Mouse (Mus musculus): ENCODE data around the gene Adam23. TPM values are rescaled to one million over a fixed set of nuclear protein-coding genes. Genes with fewer than 3 reads are reported as not detected.

The Adam23 gene
- polyA plus RNA-seq, 1 experiment from 2014 or later, result 6.5 TPM

GRCm38 (mm10) chr1:63539884-63540613 lies 94.4 kb downstream of the Adam23 start:
- ATAC-seq (ENCODE audit: insufficient read depth, low FRiP score, low TSS enrichment), result no peak
- no peak overlapping the region for H3K4me2 ChIP-seq (ENCODE audit: low read depth)
- no peaks in the 10 kb centered on the region for H3K4me1 ChIP-seq (ENCODE audit: control insufficient read depth, insufficient read depth, low read length)
- no peaks in the 10 kb centered on the region for H3K9me3 ChIP-seq (ENCODE audit: control insufficient read depth, low read length)
- H3K4me3 ChIP-seq (ENCODE audit: low read depth, low read length), result no peak overlapping the region
- WGBS, result 75% methylated on average over 14 of the region's 14 CpGs
- H3K9ac ChIP-seq (ENCODE audit: low read length), result no peak overlapping the region
- no peaks in the 10 kb centered on the region for H3K36me3 ChIP-seq (ENCODE audit: control insufficient read depth, insufficient read depth, low read length)
- H3K27ac ChIP-seq (ENCODE audit: low read depth, low read length), result no peak overlapping the region
- no peaks in the 10 kb centered on the region for H3K27me3 ChIP-seq (ENCODE audit: control insufficient read depth, insufficient read depth, low read length)
- no peak for DNase-seq (ENCODE audit: low spot score)

- 79% methylated on average over 2 of the region's 2 CpGs for WGBS
- Histone ChIP-seq H3K27ac (ENCODE audit: low read depth, low read length) (no peak overlapping the region), H3K9me3 (ENCODE audit: control insufficient read depth, low read length) (no peaks in the 10 kb centered on the region), H3K4me2 (ENCODE audit: low read depth) (no peak overlapping the region), H3K27me3 (ENCODE audit: control insufficient read depth, insufficient read depth, low read length) (no peaks in the 10 kb centered on the region), H3K36me3 (ENCODE audit: control insufficient read depth, insufficient read depth, low read length) (no peaks in the 10 kb centered on the region), H3K9ac (ENCODE audit: low read length) (no peak overlapping the region), H3K4me1 (ENCODE audit: control insufficient read depth, insufficient read depth, low read length) (no peaks in the 10 kb centered on the region), H3K4me3 (ENCODE audit: low read depth, low read length) (no peak overlapping the region)
- DNase-seq (ENCODE audit: low spot score) (no peak), ATAC-seq (ENCODE audit: insufficient read depth, low FRiP score, low TSS enrichment) (no peak)
Measured at GRCm38 (mm10) chr1:63544122-63544521, 98.4 kb downstream of the Adam23 start.

GRCm38 (mm10) chr1:63553039-63553438 lies 107.3 kb downstream of the Adam23 start:
- no peaks in the 10 kb centered on the region for H3K27me3 ChIP-seq (ENCODE audit: control insufficient read depth, insufficient read depth, low read length)
- no peak overlapping the region for H3K27ac ChIP-seq (ENCODE audit: low read depth, low read length)
- 47% methylated on average over 5 of the region's 5 CpGs for WGBS
- no peak overlapping the region for H3K9ac ChIP-seq (ENCODE audit: low read length)
- no peak for ATAC-seq (ENCODE audit: insufficient read depth, low FRiP score, low TSS enrichment)
- H3K9me3 ChIP-seq (ENCODE audit: control insufficient read depth, low read length), result no peaks in the 10 kb centered on the region
- H3K36me3 ChIP-seq (ENCODE audit: control insufficient read depth, insufficient read depth, low read length), result no peaks in the 10 kb centered on the region
- no peaks in the 10 kb centered on the region for H3K4me1 ChIP-seq (ENCODE audit: control insufficient read depth, insufficient read depth, low read length)
- H3K4me3 ChIP-seq (ENCODE audit: low read depth, low read length), result no peak overlapping the region
- no peak overlapping the region for H3K4me2 ChIP-seq (ENCODE audit: low read depth)
- no peak for DNase-seq (ENCODE audit: low spot score)

- 75% methylated on average over 4 of the region's 4 CpGs for WGBS
- no peak overlapping the region for H3K9ac ChIP-seq (ENCODE audit: low read length)
- no peak for DNase-seq (ENCODE audit: low spot score)
Measured at GRCm38 (mm10) chr1:63561772-63562520, 116.3 kb downstream of the Adam23 start.

GRCm38 (mm10) chr1:63563928-63564327 lies 118.2 kb downstream of the Adam23 start:
- DNase-seq (ENCODE audit: low spot score) (no peak), ATAC-seq (ENCODE audit: insufficient read depth, low FRiP score, low TSS enrichment) (no peak)
- H3K27me3 ChIP-seq (ENCODE audit: control insufficient read depth, insufficient read depth, low read length), result no peaks in the 10 kb centered on the region
- no peak overlapping the region for H3K4me2 ChIP-seq (ENCODE audit: low read depth)
- WGBS, result 41% methylated on average over 4 of the region's 4 CpGs
- H3K36me3 ChIP-seq (ENCODE audit: control insufficient read depth, insufficient read depth, low read length), result no peaks in the 10 kb centered on the region
- no peaks in the 10 kb centered on the region for H3K9me3 ChIP-seq (ENCODE audit: control insufficient read depth, low read length)
- no peak overlapping the region for H3K4me3 ChIP-seq (ENCODE audit: low read depth, low read length)
- no peak overlapping the region for H3K27ac ChIP-seq (ENCODE audit: low read depth, low read length)
- no peaks in the 10 kb centered on the region for H3K4me1 ChIP-seq (ENCODE audit: control insufficient read depth, insufficient read depth, low read length)
- H3K9ac ChIP-seq (ENCODE audit: low read length), result no peak overlapping the region

More at GRCm38 (mm10) chr1:63561772-63562520, 116.3 kb downstream of the Adam23 start:
- Histone ChIP-seq H3K36me3 (ENCODE audit: control insufficient read depth, insufficient read depth, low read length) (no peaks in the 10 kb centered on the region), H3K27me3 (ENCODE audit: control insufficient read depth, insufficient read depth, low read length) (no peaks in the 10 kb centered on the region), H3K4me1 (ENCODE audit: control insufficient read depth, insufficient read depth, low read length) (no peaks in the 10 kb centered on the region), H3K4me2 (ENCODE audit: low read depth) (no peak overlapping the region), H3K9me3 (ENCODE audit: control insufficient read depth, low read length) (no peaks in the 10 kb centered on the region), H3K27ac (ENCODE audit: low read depth, low read length) (no peak overlapping the region), H3K4me3 (ENCODE audit: low read depth, low read length) (no peak overlapping the region)
- ATAC-seq (ENCODE audit: insufficient read depth, low FRiP score, low TSS enrichment), result no peak

- Histone ChIP-seq H3K9ac (ENCODE audit: low read length) (no peak overlapping the region), H3K4me3 (ENCODE audit: low read depth, low read length) (no peak overlapping the region), H3K4me1 (ENCODE audit: control insufficient read depth, insufficient read depth, low read length) (no peaks in the 10 kb centered on the region), H3K27me3 (ENCODE audit: control insufficient read depth, insufficient read depth, low read length) (no peaks in the 10 kb centered on the region), H3K36me3 (ENCODE audit: control insufficient read depth, insufficient read depth, low read length) (no peaks in the 10 kb centered on the region), H3K4me2 (ENCODE audit: low read depth) (no peak overlapping the region), H3K9me3 (ENCODE audit: control insufficient read depth, low read length) (no peaks in the 10 kb centered on the region), H3K27ac (ENCODE audit: low read depth, low read length) (no peak overlapping the region)
- 47% methylated on average over 7 of the region's 7 CpGs for WGBS
- no peak for ATAC-seq (ENCODE audit: insufficient read depth, low FRiP score, low TSS enrichment)
- no peak for DNase-seq (ENCODE audit: low spot score)
Measured at GRCm38 (mm10) chr1:63566501-63566900, 120.8 kb downstream of the Adam23 start.

GRCm38 (mm10) chr1:63567031-63567430 lies 121.3 kb downstream of the Adam23 start:
- no peaks in the 10 kb centered on the region for H3K4me1 ChIP-seq (ENCODE audit: control insufficient read depth, insufficient read depth, low read length)
- WGBS, result 76% methylated on average over 4 of the region's 4 CpGs
- no peak overlapping the region for H3K4me2 ChIP-seq (ENCODE audit: low read depth)
- H3K9ac ChIP-seq (ENCODE audit: low read length), result no peak overlapping the region
- H3K4me3 ChIP-seq (ENCODE audit: low read depth, low read length), result no peak overlapping the region
- DNase-seq (ENCODE audit: low spot score), result no peak
- no peak for ATAC-seq (ENCODE audit: insufficient read depth, low FRiP score, low TSS enrichment)
- no peaks in the 10 kb centered on the region for H3K9me3 ChIP-seq (ENCODE audit: control insufficient read depth, low read length)
- no peak overlapping the region for H3K27ac ChIP-seq (ENCODE audit: low read depth, low read length)
- no peaks in the 10 kb centered on the region for H3K36me3 ChIP-seq (ENCODE audit: control insufficient read depth, insufficient read depth, low read length)
- H3K27me3 ChIP-seq (ENCODE audit: control insufficient read depth, insufficient read depth, low read length), result no peaks in the 10 kb centered on the region

- 74% methylated on average over 7 of the region's 7 CpGs for WGBS
- H3K27ac ChIP-seq (ENCODE audit: low read depth, low read length), result no peak overlapping the region
Measured at GRCm38 (mm10) chr1:63572229-63572628, 126.5 kb downstream of the Adam23 start.

GRCm38 (mm10) chr1:63573432-63573831 lies 127.7 kb downstream of the Adam23 start:
- H3K4me2 ChIP-seq (ENCODE audit: low read depth), result no peak overlapping the region
- ATAC-seq (ENCODE audit: insufficient read depth, low FRiP score, low TSS enrichment) (0 out of 2 replicates have a peak, but pooled peaks have one; percentile 48), DNase-seq (ENCODE audit: low spot score) (peak; percentile 66)
- H3K9me3 ChIP-seq (ENCODE audit: control insufficient read depth, low read length), result no peaks in the 10 kb centered on the region
- H3K4me1 ChIP-seq (ENCODE audit: control insufficient read depth, insufficient read depth, low read length), result peaks cover 8% of the 10 kb centered on the region; the same call in 1 of the 2 replicates
- H3K27me3 ChIP-seq (ENCODE audit: control insufficient read depth, insufficient read depth, low read length), result no peaks in the 10 kb centered on the region
- no peaks in the 10 kb centered on the region for H3K36me3 ChIP-seq (ENCODE audit: control insufficient read depth, insufficient read depth, low read length)
- H3K27ac ChIP-seq (ENCODE audit: low read depth, low read length), result no peak overlapping the region
- H3K9ac ChIP-seq (ENCODE audit: low read length), result no peak overlapping the region
- WGBS, result 55% methylated on average over 6 of the region's 6 CpGs
- no peak overlapping the region for H3K4me3 ChIP-seq (ENCODE audit: low read depth, low read length)

More at GRCm38 (mm10) chr1:63572229-63572628, 126.5 kb downstream of the Adam23 start:
- no peaks in the 10 kb centered on the region for H3K27me3 ChIP-seq (ENCODE audit: control insufficient read depth, insufficient read depth, low read length)
- H3K36me3 ChIP-seq (ENCODE audit: control insufficient read depth, insufficient read depth, low read length), result no peaks in the 10 kb centered on the region
- ATAC-seq (ENCODE audit: insufficient read depth, low FRiP score, low TSS enrichment) (no peak), DNase-seq (ENCODE audit: low spot score) (no peak)
- H3K9me3 ChIP-seq (ENCODE audit: control insufficient read depth, low read length), result no peaks in the 10 kb centered on the region
- H3K9ac ChIP-seq (ENCODE audit: low read length), result no peak overlapping the region
- no peak overlapping the region for H3K4me3 ChIP-seq (ENCODE audit: low read depth, low read length)
- H3K4me2 ChIP-seq (ENCODE audit: low read depth), result no peak overlapping the region
- H3K4me1 ChIP-seq (ENCODE audit: control insufficient read depth, insufficient read depth, low read length), result peaks cover 8% of the 10 kb centered on the region; the same call in 1 of the 2 replicates

Measured in neural tube, embryonic 11.5 days (tissue).